ENCODE assay signal across 8 mouse cellular contexts in genomic region chr19:53600549-53601362, GRCm38 (mm10). TPM values are rescaled to one million over a fixed set of nuclear protein-coding genes. Genes with fewer than 3 reads are reported as not detected.
DNase-seq lines count a peak whose midpoint lies in the region; ATAC-seq and TF ChIP-seq lines count a peak whose summit lies in the region.

No protein-coding gene starts in this region.

- H3K4me3 ChIP-seq in G1E (ENCODE audit: low read depth, low read length): peak overlapping the region; percentile 96
- H3K4me3 ChIP-seq in brown adipose tissue, adult 24 weeks (ENCODE audit: insufficient read depth, low read depth, low read length): peak overlapping the region; percentile 83
- H3K4me3 ChIP-seq in erythroblast, embryonic 14.5 days (replicated peaks): peak overlapping the region; percentile 90
- peak overlapping the region; percentile 84 for H3K4me3 ChIP-seq in heart, embryonic 15.5 days
- H3K4me3 ChIP-seq in neural tube, embryonic 15.5 days (replicated peaks): peak overlapping the region; percentile 93

- H3K27ac ChIP-seq in brown adipose tissue, adult 24 weeks (replicated peaks; ENCODE audit: low read depth, low read length): peak overlapping the region; percentile 58
- peak overlapping the region; percentile 92 for H3K27ac ChIP-seq in heart, embryonic 15.5 days
- H3K27ac ChIP-seq in neural tube, embryonic 15.5 days (replicated peaks): peak overlapping the region; percentile 97

- H3K27me3 ChIP-seq in G1E (ENCODE audit: insufficient read depth, low read length): peaks cover 2% of the 10 kb centered on the region; the same call in 1 of the 2 replicates
- H3K27me3 ChIP-seq in erythroblast, embryonic 14.5 days (ENCODE audit: control insufficient read depth): no peaks in the 10 kb centered on the region
- H3K27me3 ChIP-seq in heart, embryonic 15.5 days: no peaks in the 10 kb centered on the region
- no peaks in the 10 kb centered on the region for H3K27me3 ChIP-seq in neural tube, embryonic 15.5 days (replicated peaks)

- peak overlapping the region; percentile 92 for H3K9ac ChIP-seq in heart, embryonic 15.5 days
- peak overlapping the region; percentile 90 for H3K9ac ChIP-seq in neural tube, embryonic 15.5 days (replicated peaks)

- peaks cover 29% of the 10 kb centered on the region for H3K36me3 ChIP-seq in G1E (replicated peaks)
- H3K36me3 ChIP-seq in erythroblast, embryonic 14.5 days (ENCODE audit: control insufficient read depth): peaks cover 39% of the 10 kb centered on the region
- H3K36me3 ChIP-seq in heart, embryonic 15.5 days: peaks cover 10% of the 10 kb centered on the region; the same call in 1 of the 2 replicates
- peaks cover 3% of the 10 kb centered on the region; the same call in 1 of the 2 replicates for H3K36me3 ChIP-seq in neural tube, embryonic 15.5 days

- peak overlapping the region; percentile 88 for H3K4me2 ChIP-seq in heart, embryonic 15.5 days
- peak overlapping the region; percentile 91 for H3K4me2 ChIP-seq in neural tube, embryonic 15.5 days

- no peak for TF ChIP-seq CTCF in G1E (IDR thresholded peaks at IDR 0.05; ENCODE audit: low read depth, low read length)

- H3K9me3 ChIP-seq in G1E (replicated peaks): no peaks in the 10 kb centered on the region
- H3K9me3 ChIP-seq in erythroblast, embryonic 14.5 days (ENCODE audit: control insufficient read depth, low read length): no peaks in the 10 kb centered on the region
- no peaks in the 10 kb centered on the region for H3K9me3 ChIP-seq in heart, embryonic 15.5 days (replicated peaks)
- no peaks in the 10 kb centered on the region for H3K9me3 ChIP-seq in neural tube, embryonic 15.5 days (replicated peaks)

- H3K4me1 ChIP-seq in G1E (ENCODE audit: insufficient read depth, low read depth, low read length): peaks cover 23% of the 10 kb centered on the region
- H3K4me1 ChIP-seq in brown adipose tissue, adult 24 weeks (ENCODE audit: control insufficient read depth, insufficient read depth, insufficient read length, low read length): no peaks in the 10 kb centered on the region
- H3K4me1 ChIP-seq in erythroblast, embryonic 14.5 days (ENCODE audit: control insufficient read depth): peaks cover 30% of the 10 kb centered on the region
- H3K4me1 ChIP-seq in heart, embryonic 15.5 days (replicated peaks): peaks cover 18% of the 10 kb centered on the region
- H3K4me1 ChIP-seq in neural tube, embryonic 15.5 days: peaks cover 19% of the 10 kb centered on the region

- no peak for ATAC-seq in G1E (ENCODE audit: extremely low read depth, insufficient number of reproducible peaks, low FRiP score, poor library complexity, severe bottlenecking)
- ATAC-seq in heart, embryonic 15.5 days (replicated peaks; ENCODE audit: insufficient number of reproducible peaks, insufficient read depth, low FRiP score, low read depth): peak; percentile 72
- ATAC-seq in neural tube, embryonic 15.5 days (ENCODE audit: low FRiP score): peak; percentile 68

- WGBS in heart, embryonic 15.5 days: under 1% methylated on average over 80 of the region's 82 CpGs
- WGBS in neural tube, embryonic 15.5 days: under 1% methylated on average over 65 of the region's 82 CpGs

- peak; percentile 74 for DNase-seq in G1E (ENCODE audit: low spot score)
- peak; percentile 67 to 82 for DNase-seq in kidney, postnatal 4 days
- DNase-seq in lung, adult 18-20 months: peak; percentile 58 to 59
- DNase-seq in thymus, adult 18-20 months: peak; percentile 58 to 68

RNA-seq across cellular contexts. Expression of gene Smc3, which starts 0.6 kb away (rescaled TPM):
- total RNA-seq in G1E (2014; fragmentation: Nextera tagmentation) (198 and 227 TPM in 2 replicates), G1E (2017) (101 and 150 TPM in 2 replicates)
- polyA plus RNA-seq in G1E (2012): 41.9 and 45.7 TPM in 2 replicates
- 15.1 and 19.9 TPM in 2 replicates for polyA plus RNA-seq in brown adipose tissue, adult 24 weeks (2012; ENCODE audit: insufficient read depth, insufficient read length, missing spikeins)
- 2.8 and 3.6 TPM in 2 replicates for polyA plus RNA-seq in erythroblast, embryonic 14.5 days (2012)
- 37.9 and 38.9 TPM in 2 replicates for polyA plus RNA-seq in heart, embryonic 15.5 days (2015; fragmentation: Nextera tagmentation; extraction: Ambion mirVana)
- polyA plus RNA-seq in neural tube, embryonic 15.5 days (2015; fragmentation: Nextera tagmentation; extraction: Ambion mirVana): 49.9 and 56.9 TPM in 2 replicates

RNA-seq across cellular contexts. Expression of gene Nutf2-ps1, which starts 11.9 kb away (rescaled TPM):
- total RNA-seq in G1E (2014; fragmentation: Nextera tagmentation): 133 and 225 TPM in 2 replicates
- total RNA-seq in G1E (2017): 46.8 and 89.6 TPM in 2 replicates
- 191 and 224 TPM in 2 replicates for polyA plus RNA-seq in G1E (2012)
- polyA plus RNA-seq in brown adipose tissue, adult 24 weeks (2012; ENCODE audit: insufficient read depth, insufficient read length, missing spikeins): 84.1 and 105 TPM in 2 replicates
- 9.7 and 12.5 TPM in 2 replicates for polyA plus RNA-seq in erythroblast, embryonic 14.5 days (2012)
- polyA plus RNA-seq in heart, embryonic 15.5 days (2015; fragmentation: Nextera tagmentation; extraction: Ambion mirVana): 258 and 274 TPM in 2 replicates
- 220 and 221 TPM in 2 replicates for polyA plus RNA-seq in neural tube, embryonic 15.5 days (2015; fragmentation: Nextera tagmentation; extraction: Ambion mirVana)
